Mouse (Mus musculus): ENCODE data around the gene Gstz1.

DNA sequence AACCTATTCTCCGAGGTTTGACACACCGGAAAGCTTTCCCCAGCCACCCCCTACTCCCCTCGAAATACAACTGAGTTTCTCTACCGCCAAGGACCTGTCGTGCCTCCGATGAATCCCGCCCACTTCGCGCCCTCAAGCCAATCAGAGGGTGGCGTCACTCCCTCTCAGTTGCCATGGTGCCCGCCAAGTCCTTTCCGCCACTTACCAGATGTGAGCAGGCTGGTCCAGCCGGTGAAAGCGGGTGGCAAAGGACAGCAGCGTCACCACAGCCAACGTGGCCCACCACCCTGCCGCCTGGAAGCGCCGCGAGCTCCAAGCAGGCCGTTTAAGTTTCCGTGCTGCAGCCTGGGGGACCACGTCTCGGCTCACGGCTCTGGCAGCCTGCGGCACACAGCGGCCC lies at the start of gene Gstz1:
- TF ChIP-seq CTCF (IDR thresholded peaks at IDR 0.05; ENCODE audit: extremely low read depth, insufficient read depth, insufficient read length, insufficient replicate concordance), result no peak
- TF ChIP-seq POLR2A (IDR thresholded peaks at IDR 0.05; ENCODE audit: low read depth, low read length), result no peak
